Mouse (Mus musculus) gastrocnemius, postnatal 14 days (tissue): ENCODE data around the gene Grid1. TPM values are rescaled to one million over a fixed set of nuclear protein-coding genes. Genes with fewer than 3 reads are reported as not detected.

Source experiments
- DNase-seq: peaks from one replicate; pipeline ENCODE4 v3.0.0; 2021; ENCODE audit warnings: mixed read lengths
- intact Hi-C: fragments of 180-260 bp; cut with DNase I; formaldehyde crosslinking; loops from one replicate; pipeline ENCODE4 v1.15.1; 2025; ENCODE audit warnings: low total_unique reads
- total RNA-seq, 2 experiments: library from RNA; stranded (reverse); gene quantifications; 2 replicates each; pipeline ENCODE4 v1.2.3; 2021

Grid1 gene
- total RNA-seq, 2 experiments from 2014 or later: 0.04 to 0.24 TPM

GRCm38 (mm10) chr14:35244776-35245548, 425.1 kb downstream of the Grid1 start:
- intact Hi-C loops: no loop called here
- no peak for DNase-seq

GRCm38 (mm10) chr14:35250412-35250811, 430.5 kb downstream of the Grid1 start:
- no peak for DNase-seq
- intact Hi-C loops: no loop called here

- DNase-seq: no peak
- intact Hi-C loops: no loop called here
Measured at GRCm38 (mm10) chr14:35254477-35254876, 434.6 kb downstream of the Grid1 start.

GRCm38 (mm10) chr14:35270260-35270659, 450.4 kb downstream of the Grid1 start:
- intact Hi-C loops: no loop called here
- DNase-seq: no peak

- intact Hi-C loops: no loop called here
- no peak for DNase-seq
Measured at GRCm38 (mm10) chr14:35309201-35309600, 489.3 kb downstream of the Grid1 start.

- intact Hi-C loops: no loop called here
- no peak for DNase-seq
Measured at GRCm38 (mm10) chr14:35313380-35314299, 493.7 kb downstream of the Grid1 start.

- intact Hi-C loops: no loop called here
Measured at GRCm38 (mm10) chr14:35326306-35326705, 506.4 kb downstream of the Grid1 start.

GRCm38 (mm10) chr14:35336561-35336960, 516.7 kb downstream of the Grid1 start:
- intact Hi-C loops: no loop called here
- no peak for DNase-seq

More at GRCm38 (mm10) chr14:35326306-35326705, 506.4 kb downstream of the Grid1 start:
- DNase-seq: no peak

GRCm38 (mm10) chr14:35356011-35356410, 536.1 kb downstream of the Grid1 start:
- intact Hi-C loops: no loop called here
- DNase-seq: no peak

- DNase-seq: no peak
- intact Hi-C loops: no loop called here
Measured at GRCm38 (mm10) chr14:35356480-35357085, 536.7 kb downstream of the Grid1 start.

GRCm38 (mm10) chr14:35358136-35358821, 538.4 kb downstream of the Grid1 start:
- intact Hi-C loops: no loop called here
- DNase-seq: peak; percentile 56

GRCm38 (mm10) chr14:35365177-35365944, 545.5 kb downstream of the Grid1 start:
- intact Hi-C loops: no loop called here
- DNase-seq: no peak

GRCm38 (mm10) chr14:35374374-35374773, 554.5 kb downstream of the Grid1 start:
- intact Hi-C loops: no loop called here
- DNase-seq: no peak

GRCm38 (mm10) chr14:35393591-35393990, 573.7 kb downstream of the Grid1 start:
- no peak for DNase-seq
- intact Hi-C loops: no loop called here

GRCm38 (mm10) chr14:35404249-35404908, 584.5 kb downstream of the Grid1 start:
- no peak for DNase-seq
- intact Hi-C loops: no loop called here

- intact Hi-C loops: no loop called here
- DNase-seq: no peak
Measured at GRCm38 (mm10) chr14:35430259-35430658, 610.4 kb downstream of the Grid1 start.

GRCm38 (mm10) chr14:35453702-35454101, 633.8 kb downstream of the Grid1 start:
- intact Hi-C loops: no loop called here
- DNase-seq: no peak

- intact Hi-C loops: no loop called here
- no peak for DNase-seq
Measured at GRCm38 (mm10) chr14:35468254-35468653, 648.3 kb downstream of the Grid1 start.
